Mouse (Mus musculus) central nervous system, embryonic 11.5 days (tissue): ENCODE measurements around the gene Gcg. TPM values are rescaled to one million over a fixed set of nuclear protein-coding genes. Genes with fewer than 3 reads are reported as not detected.

Source experiments
- polyA plus RNA-seq: library from polyadenylated mRNA; depleted of rRNA; stranded (reverse); fragments of >200 nt; gene quantifications from 2 replicates; pipeline ENCODE4 v1.2.3, GENCODE M21; 2012; rRNA removed

Gene Gcg
- polyA plus RNA-seq: 1.6 and 3.4 TPM in 2 replicates

GRCm38 (mm10) chr2:62483550-62483949 is at the start of gene Gcg:
TSS of gene Gcg (minus strand) at chr2:62483650.

Other genes starting within 250 kb of the Gcg start
- 1.1 and 1.2 TPM in 2 replicates for gene Dpp4, start 71.4 kb downstream of the Gcg start, polyA plus RNA-seq
- 2.2 and 10.0 TPM in 2 replicates for gene Fap, start 90.4 kb upstream of the Gcg start, polyA plus RNA-seq
- 0.67 and 0.77 TPM in 2 replicates for gene Ifih1, start 162.6 kb upstream of the Gcg start, polyA plus RNA-seq
- gene Gca, start 180.6 kb upstream of the Gcg start, polyA plus RNA-seq: 3.1 and 3.9 TPM in 2 replicates